Mouse (Mus musculus) lung, adult 18-20 months (tissue): Measurements from ENCODE around the gene Meis2.
A peak's percentile ranks its signal among the peaks of the same experiment; 100 is the strongest.

Experiments used
- DNase-seq, 2 experiments: peaks; one replicate each; pipeline ENCODE4 v3.0.0; 2022; ENCODE audit warnings: mixed read lengths in 2 of 2

The Meis2 gene

GRCm38 (mm10) chr2:115938926-115939563, 126.6 kb downstream of the Meis2 start:
- DNase-seq, result peak; percentile 14

GRCm38 (mm10) chr2:115938296-115938695, 127.3 kb downstream of the Meis2 start:
- no peak for DNase-seq

- DNase-seq, result no peak
Measured at GRCm38 (mm10) chr2:115937896-115938295, 127.7 kb downstream of the Meis2 start.

GRCm38 (mm10) chr2:115936786-115937185, 128.9 kb downstream of the Meis2 start:
- DNase-seq, result no peak

GRCm38 (mm10) chr2:115934299-115934698, 131.3 kb downstream of the Meis2 start:
- DNase-seq, result no peak

GRCm38 (mm10) chr2:115933259-115933658, 132.4 kb downstream of the Meis2 start:
- no peak for DNase-seq

- no peak for DNase-seq
Measured at GRCm38 (mm10) chr2:115925744-115926143, 139.9 kb downstream of the Meis2 start.

GRCm38 (mm10) chr2:115924472-115924871, 141.2 kb downstream of the Meis2 start:
- no peak for DNase-seq

- no peak for DNase-seq
Measured at GRCm38 (mm10) chr2:115923247-115923646, 142.4 kb downstream of the Meis2 start.

- DNase-seq, result no peak
Measured at GRCm38 (mm10) chr2:115921687-115922086, 144.0 kb downstream of the Meis2 start.

GRCm38 (mm10) chr2:115920336-115920951, 145.2 kb downstream of the Meis2 start:
- DNase-seq, result no peak

GRCm38 (mm10) chr2:115919141-115920071, 146.2 kb downstream of the Meis2 start:
- DNase-seq, result no peak

- DNase-seq, result no peak
Measured at GRCm38 (mm10) chr2:115918561-115918960, 147.1 kb downstream of the Meis2 start.

GRCm38 (mm10) chr2:115914539-115914938, 151.1 kb downstream of the Meis2 start:
- no peak for DNase-seq

- no peak for DNase-seq
Measured at GRCm38 (mm10) chr2:115912948-115913529, 152.6 kb downstream of the Meis2 start.

GRCm38 (mm10) chr2:115911913-115912642, 153.6 kb downstream of the Meis2 start:
- DNase-seq, result no peak

- DNase-seq, result no peak
Measured at GRCm38 (mm10) chr2:115910217-115910616, 155.4 kb downstream of the Meis2 start.

GRCm38 (mm10) chr2:115901007-115901406, 164.6 kb downstream of the Meis2 start:
- DNase-seq, result no peak

- no peak for DNase-seq
Measured at GRCm38 (mm10) chr2:115897559-115897958, 168.1 kb downstream of the Meis2 start.

- no peak for DNase-seq
Measured at GRCm38 (mm10) chr2:115897001-115897400, 168.6 kb downstream of the Meis2 start.

GRCm38 (mm10) chr2:115895717-115896116, 169.9 kb downstream of the Meis2 start:
- DNase-seq, result no peak

- no peak for DNase-seq
Measured at GRCm38 (mm10) chr2:115895256-115895655, 170.4 kb downstream of the Meis2 start.
